Mouse (Mus musculus) kidney, embryonic 16.5 days (tissue): ENCODE results near the gene Pgls. TPM values are rescaled to one million over a fixed set of nuclear protein-coding genes. Genes with fewer than 3 reads are reported as not detected.
A peak's percentile ranks its signal among the peaks of the same experiment; 100 is the strongest.

ENCODE experiments used
- ATAC-seq: fragments of 200-750 bp; cut with Nextera tagmentation; 2 replicates; pipeline ENCODE4 v1.8.0; 2017; ENCODE audit warnings: moderate TSS enrichment; ENCODE audit not compliant: low FRiP score, low TSS enrichment
- H3K27ac ChIP-seq: fragments of 300-500 bp; sonication (generic); 2 replicates; pipeline ENCODE4 v1.5.1; 2014; ENCODE audit warnings: low read length
- H3K27me3 ChIP-seq: fragments of 300-500 bp; sonication (generic); 2 replicates; pipeline ENCODE4 v1.6.1; 2014; ENCODE audit warnings: low read length, control low read depth, mixed read lengths; ENCODE audit not compliant: insufficient read depth
- H3K36me3 ChIP-seq: fragments of 300-500 bp; sonication (generic); 2 replicates; pipeline ENCODE4 v1.6.1; 2014; ENCODE audit warnings: low read length, control low read depth, mixed read lengths; ENCODE audit not compliant: insufficient read depth
- H3K4me1 ChIP-seq: fragments of 300-500 bp; sonication (generic); 2 replicates; pipeline ENCODE4 v1.6.1; 2014; ENCODE audit warnings: low read length, control low read depth, mixed read lengths; ENCODE audit not compliant: insufficient read depth
- H3K4me2 ChIP-seq: fragments of 300-500 bp; sonication (generic); replicated peaks from 2 replicates; pipeline ENCODE4 v1.6.1; 2014; ENCODE audit warnings: low read depth, low read length
- H3K4me3 ChIP-seq: fragments of 300-500 bp; sonication (generic); 2 replicates; pipeline ENCODE4 v1.5.1; 2014; ENCODE audit warnings: mild to moderate bottlenecking, low read length
- H3K9ac ChIP-seq: fragments of 300-500 bp; sonication (generic); replicated peaks from 2 replicates; pipeline ENCODE4 v1.6.1; 2014; ENCODE audit warnings: low read length
- H3K9me3 ChIP-seq: fragments of 300-500 bp; sonication (generic); 2 replicates; pipeline ENCODE4 v1.6.1; 2016; ENCODE audit warnings: low read length, control low read depth
- WGBS: fragments of 180-500 bp; shearing (Covaris S2); extraction: QIAGEN DNeasy Blood & Tissue Kit; methylation state at CpG from one replicate; pipeline ENCODE4 v1.1.7; 2014; 5-methylcytosine and 5-hydroxymethylcytosine counted together
- polyA plus RNA-seq: library from polyadenylated mRNA; unstranded; fragments of >200 nt; fragmentation: Nextera tagmentation; extraction: Ambion mirVana; gene quantifications from 2 replicates; pipeline ENCODE4 v1.2.1, GENCODE M21; 2015

The Pgls gene
- polyA plus RNA-seq, 1 experiment from 2014 or later: 252 TPM

- Histone ChIP-seq H3K9ac (peak overlapping the region; percentile 76), H3K4me3 (peak overlapping the region; percentile 62), H3K4me1 (peaks cover 37% of the 10 kb centered on the region), H3K36me3 (peaks cover 2% of the 10 kb centered on the region; the same call in 1 of the 2 replicates), H3K4me2 (peak overlapping the region; percentile 95), H3K9me3 (peaks cover 10% of the 10 kb centered on the region), H3K27ac (peak overlapping the region; percentile 74; the same call in 1 of the 2 replicates), H3K27me3 (peaks cover 14% of the 10 kb centered on the region)
- peak; percentile 50 for ATAC-seq
- 5% methylated on average over 25 of the region's 25 CpGs for WGBS
Observed at GRCm38 (mm10) chr8:71629781-71630212, 37.8 kb downstream of the Pgls start.

- Histone ChIP-seq H3K4me3 (no peak overlapping the region), H3K27ac (no peak overlapping the region), H3K27me3 (peaks cover 20% of the 10 kb centered on the region), H3K36me3 (no peaks in the 10 kb centered on the region), H3K9me3 (peaks cover 10% of the 10 kb centered on the region), H3K9ac (no peak overlapping the region), H3K4me1 (peaks cover 37% of the 10 kb centered on the region), H3K4me2 (no peak overlapping the region)
- whole genome bisulfite sequencing: 84% methylated on average over 6 of the region's 6 CpGs
- no peak for ATAC-seq
Observed at GRCm38 (mm10) chr8:71630761-71631160, 38.8 kb downstream of the Pgls start.

- no peak overlapping the region for H3K27ac ChIP-seq
- no peak for ATAC-seq
- no peak overlapping the region for H3K4me2 ChIP-seq
- H3K4me1 ChIP-seq: peaks cover 37% of the 10 kb centered on the region
- peaks cover 10% of the 10 kb centered on the region for H3K9me3 ChIP-seq
- peaks cover 20% of the 10 kb centered on the region for H3K27me3 ChIP-seq
- H3K4me3 ChIP-seq: no peak overlapping the region
- H3K9ac ChIP-seq: no peak overlapping the region
- 67% methylated on average over 2 of the region's 2 CpGs for WGBS
- no peaks in the 10 kb centered on the region for H3K36me3 ChIP-seq
Observed at GRCm38 (mm10) chr8:71631897-71632296, 39.9 kb downstream of the Pgls start.

GRCm38 (mm10) chr8:71633164-71633563 lies 41.2 kb downstream of the Pgls start:
- 15% methylated on average over 18 of the region's 22 CpGs for WGBS
- peaks cover 20% of the 10 kb centered on the region for H3K27me3 ChIP-seq
- H3K4me2 ChIP-seq: peak overlapping the region; percentile 25; the same call in 1 of the 2 replicates
- H3K27ac ChIP-seq: no peak overlapping the region
- H3K9ac ChIP-seq: no peak overlapping the region; the same call in 1 of the 2 replicates
- H3K4me3 ChIP-seq: no peak overlapping the region
- H3K4me1 ChIP-seq: peaks cover 28% of the 10 kb centered on the region
- H3K36me3 ChIP-seq: no peaks in the 10 kb centered on the region
- ATAC-seq: no peak
- peaks cover 10% of the 10 kb centered on the region for H3K9me3 ChIP-seq

GRCm38 (mm10) chr8:71633981-71634667 lies 42.1 kb downstream of the Pgls start:
- H3K9ac ChIP-seq: peak overlapping the region; percentile 33; the same call in 1 of the 2 replicates
- H3K9me3 ChIP-seq: peaks cover 10% of the 10 kb centered on the region
- WGBS: 2% methylated on average over 26 of the region's 26 CpGs
- peaks cover 20% of the 10 kb centered on the region for H3K4me1 ChIP-seq
- H3K36me3 ChIP-seq: no peaks in the 10 kb centered on the region
- no peak overlapping the region for H3K27ac ChIP-seq
- peak; percentile 20; the same call in 1 of the 2 replicates for ATAC-seq
- peak overlapping the region; percentile 50 for H3K4me2 ChIP-seq
- peaks cover 20% of the 10 kb centered on the region for H3K27me3 ChIP-seq
- peak overlapping the region; percentile 20 for H3K4me3 ChIP-seq

- H3K4me1 ChIP-seq: peaks cover 10% of the 10 kb centered on the region; the same call in 1 of the 2 replicates
- H3K36me3 ChIP-seq: no peaks in the 10 kb centered on the region
- H3K27me3 ChIP-seq: peaks cover 14% of the 10 kb centered on the region
- no peak overlapping the region for H3K4me3 ChIP-seq
- peaks cover 9% of the 10 kb centered on the region for H3K9me3 ChIP-seq
- H3K4me2 ChIP-seq: no peak overlapping the region
- no peak for ATAC-seq
- H3K27ac ChIP-seq: no peak overlapping the region
- 65% methylated on average over 8 of the region's 8 CpGs for WGBS
- H3K9ac ChIP-seq: no peak overlapping the region
Observed at GRCm38 (mm10) chr8:71637149-71638095, 45.4 kb downstream of the Pgls start.

- ATAC-seq: no peak
- Histone ChIP-seq H3K27me3 (peaks cover 14% of the 10 kb centered on the region), H3K4me1 (peaks cover 10% of the 10 kb centered on the region; the same call in 1 of the 2 replicates), H3K4me3 (no peak overlapping the region), H3K9ac (no peak overlapping the region), H3K36me3 (no peaks in the 10 kb centered on the region), H3K4me2 (no peak overlapping the region), H3K9me3 (no peaks in the 10 kb centered on the region), H3K27ac (no peak overlapping the region)
- WGBS: 74% methylated on average over 6 of the region's 6 CpGs
Observed at GRCm38 (mm10) chr8:71638321-71638720, 46.3 kb downstream of the Pgls start.

GRCm38 (mm10) chr8:71639318-71639717 lies 47.3 kb downstream of the Pgls start:
- H3K9me3 ChIP-seq: no peaks in the 10 kb centered on the region
- H3K4me1 ChIP-seq: peaks cover 2% of the 10 kb centered on the region; the same call in 1 of the 2 replicates
- H3K4me3 ChIP-seq: no peak overlapping the region
- H3K9ac ChIP-seq: no peak overlapping the region
- no peak for ATAC-seq
- WGBS: 88% methylated on average over 4 of the region's 4 CpGs
- peaks cover 9% of the 10 kb centered on the region; the same call in 1 of the 2 replicates for H3K27me3 ChIP-seq
- no peak overlapping the region for H3K27ac ChIP-seq
- H3K4me2 ChIP-seq: no peak overlapping the region
- no peaks in the 10 kb centered on the region for H3K36me3 ChIP-seq

- H3K9me3 ChIP-seq: no peaks in the 10 kb centered on the region
- ATAC-seq: no peak
- H3K4me2 ChIP-seq: no peak overlapping the region
- no peaks in the 10 kb centered on the region; the same call in 1 of the 2 replicates for H3K4me1 ChIP-seq
- 79% methylated on average over 9 of the region's 9 CpGs for WGBS
- H3K9ac ChIP-seq: no peak overlapping the region
- no peaks in the 10 kb centered on the region for H3K36me3 ChIP-seq
- H3K4me3 ChIP-seq: no peak overlapping the region
- no peak overlapping the region for H3K27ac ChIP-seq
- no peaks in the 10 kb centered on the region for H3K27me3 ChIP-seq
Observed at GRCm38 (mm10) chr8:71645510-71645909, 53.5 kb downstream of the Pgls start.
